Mouse (Mus musculus): ENCODE data around the gene Pebp1. TPM values are rescaled to one million over a fixed set of nuclear protein-coding genes. Genes with fewer than 3 reads are reported as not detected.

Gene Pebp1
- 1,041 and 1,069 TPM in 2 replicates for polyA plus RNA-seq (2014; fragmentation: Nextera tagmentation; extraction: Ambion mirVana)

DNA sequence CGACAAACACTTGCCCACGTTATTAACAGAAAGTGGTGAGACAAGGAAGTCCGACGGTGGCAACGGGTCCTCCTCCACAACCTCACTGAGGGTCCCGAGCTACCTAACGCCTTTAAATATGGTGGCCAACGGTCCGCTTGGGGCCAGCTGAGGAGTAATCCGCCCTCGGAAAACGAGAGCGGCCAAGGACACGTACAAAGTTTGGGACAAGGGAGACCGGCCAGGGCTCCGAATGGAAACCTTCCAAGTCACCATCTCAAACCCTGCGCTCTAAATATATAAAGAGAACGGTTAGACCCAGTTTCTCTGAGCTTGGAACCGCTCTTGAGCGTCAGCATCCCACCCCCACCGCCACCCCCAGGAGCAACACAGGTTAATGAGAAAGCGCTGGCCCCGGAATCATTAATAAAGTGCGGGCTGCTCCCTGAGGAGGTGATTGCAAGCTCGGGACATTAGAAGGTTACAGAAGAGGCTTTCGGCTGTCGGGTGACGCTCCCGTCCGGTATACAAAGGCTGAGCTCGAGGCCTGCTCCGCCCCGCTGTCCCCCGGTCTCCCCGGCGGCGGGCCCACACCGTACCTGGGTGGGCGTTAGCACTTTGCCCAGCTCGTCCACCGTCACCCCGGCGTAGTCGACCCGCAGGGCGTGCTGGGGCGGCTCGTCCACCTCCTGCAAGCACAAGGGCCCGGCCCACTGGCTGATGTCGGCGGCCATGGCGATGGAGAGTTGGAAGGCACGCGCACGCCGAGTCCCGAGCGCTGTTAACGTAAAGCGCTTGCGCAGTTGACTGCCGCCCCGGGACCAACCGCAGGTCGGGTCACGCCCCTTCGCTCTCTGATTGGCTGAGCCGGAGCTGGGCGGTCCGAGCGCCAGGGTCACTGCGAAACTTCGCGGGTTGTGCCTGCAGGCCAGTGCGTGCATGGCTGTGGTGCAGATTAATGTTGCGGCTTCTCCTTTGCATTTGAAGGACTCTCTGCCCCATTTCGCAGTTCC, at the start of gene Pebp1:
TSS of gene Pebp1 (minus strand) at position 795 of the 992 bp plus-strand sequence.
- H3K36me3 ChIP-seq (ENCODE audit: control insufficient read depth, insufficient read depth, low read length), result peaks cover 27% of the 10 kb centered on the region
- WGBS, result under 1% methylated on average over 73 of the region's 77 CpGs
- peak within 1 kb of the TSS; percentile 61; the same call in 1 of the 2 replicates for H3K27ac ChIP-seq (replicated peaks; ENCODE audit: low read depth, low read length)
- H3K4me2 ChIP-seq (ENCODE audit: low read length), result peak within 1 kb of the TSS; percentile 61
- peaks cover 16% of the 10 kb centered on the region for H3K4me1 ChIP-seq (ENCODE audit: control insufficient read depth, insufficient read depth, low read length)
- H3K27me3 ChIP-seq (ENCODE audit: control insufficient read depth, insufficient read depth, low read length), result no peaks in the 10 kb centered on the region
- no peaks in the 10 kb centered on the region for H3K9me3 ChIP-seq (ENCODE audit: control insufficient read depth, low read length)
- peak; percentile 98 for DNase-seq
- peak within 1 kb of the TSS; percentile 84 for H3K9ac ChIP-seq (replicated peaks; ENCODE audit: low read length)
- H3K4me3 ChIP-seq (replicated peaks; ENCODE audit: low read depth, low read length), result peak within 1 kb of the TSS; percentile 85
- ATAC-seq (ENCODE audit: low FRiP score, low TSS enrichment), result peak; percentile 95

DNA sequence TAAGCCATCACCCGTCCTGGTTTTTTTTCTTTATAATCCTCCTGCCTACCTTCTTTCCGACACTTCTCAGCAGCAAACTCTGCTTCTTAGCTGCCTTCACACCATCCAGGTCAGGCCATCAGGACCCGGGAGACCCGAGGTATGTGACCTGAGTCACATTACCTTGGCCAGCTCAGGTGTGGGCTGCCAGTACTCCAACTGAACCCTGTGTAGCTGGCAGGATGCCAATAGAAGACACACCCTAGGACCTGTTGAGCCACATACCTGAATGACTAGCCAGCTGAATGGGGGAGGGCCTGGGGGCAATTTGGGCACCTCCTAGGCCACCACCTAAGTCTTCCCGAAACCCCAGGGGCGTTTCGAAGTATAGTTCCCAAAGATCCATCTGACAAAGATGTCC, 43.0 kb upstream of the Pebp1 start:
- H3K9ac ChIP-seq (replicated peaks; ENCODE audit: low read length), result no peak overlapping the region
- no peaks in the 10 kb centered on the region for H3K36me3 ChIP-seq (ENCODE audit: control insufficient read depth, insufficient read depth, low read length)
- no peaks in the 10 kb centered on the region for H3K27me3 ChIP-seq (ENCODE audit: control insufficient read depth, insufficient read depth, low read length)
- no peak overlapping the region for H3K27ac ChIP-seq (replicated peaks; ENCODE audit: low read depth, low read length)
- no peaks in the 10 kb centered on the region for H3K9me3 ChIP-seq (ENCODE audit: control insufficient read depth, low read length)
- WGBS, result 89% methylated on average over 7 of the region's 7 CpGs
- no peaks in the 10 kb centered on the region for H3K4me1 ChIP-seq (ENCODE audit: control insufficient read depth, insufficient read depth, low read length)
- ATAC-seq (ENCODE audit: low FRiP score, low TSS enrichment) (no peak), DNase-seq (no peak)
- H3K4me2 ChIP-seq (ENCODE audit: low read length), result no peak overlapping the region
- no peak overlapping the region for H3K4me3 ChIP-seq (replicated peaks; ENCODE audit: low read depth, low read length)

GRCm38 (mm10) chr5:117326408-117326807, 39.0 kb upstream of the Pebp1 start:
- no peaks in the 10 kb centered on the region for H3K4me1 ChIP-seq (ENCODE audit: control insufficient read depth, insufficient read depth, low read length)
- no peaks in the 10 kb centered on the region for H3K9me3 ChIP-seq (ENCODE audit: control insufficient read depth, low read length)
- H3K27ac ChIP-seq (replicated peaks; ENCODE audit: low read depth, low read length), result no peak overlapping the region
- H3K4me2 ChIP-seq (ENCODE audit: low read length), result no peak overlapping the region
- DNase-seq (no peak), ATAC-seq (ENCODE audit: low FRiP score, low TSS enrichment) (no peak)
- no peak overlapping the region for H3K4me3 ChIP-seq (replicated peaks; ENCODE audit: low read depth, low read length)
- H3K9ac ChIP-seq (replicated peaks; ENCODE audit: low read length), result no peak overlapping the region
- no peaks in the 10 kb centered on the region for H3K36me3 ChIP-seq (ENCODE audit: control insufficient read depth, insufficient read depth, low read length)
- no peaks in the 10 kb centered on the region for H3K27me3 ChIP-seq (ENCODE audit: control insufficient read depth, insufficient read depth, low read length)
- 77% methylated on average over 6 of the region's 6 CpGs for WGBS

DNA sequence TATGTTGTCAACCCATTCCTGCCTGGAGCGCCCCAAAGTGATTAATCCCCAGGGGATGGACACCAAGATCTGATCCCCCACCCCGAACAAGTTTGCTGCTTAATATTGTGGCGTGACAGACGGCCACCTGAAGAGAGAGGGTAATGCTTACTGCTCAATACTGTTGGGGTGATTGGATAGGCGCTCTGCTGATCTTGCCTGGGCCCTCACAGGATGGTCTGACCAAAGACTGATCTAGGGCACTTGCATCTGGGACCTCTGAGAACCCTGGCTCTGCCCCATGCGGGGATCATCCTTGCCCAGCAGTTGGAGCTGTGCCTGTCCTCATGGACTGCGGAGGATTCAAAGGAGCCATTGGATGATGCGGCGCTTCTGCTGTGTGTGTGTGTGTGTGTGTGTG, 36.3 kb upstream of the Pebp1 start:
- DNase-seq (no peak), ATAC-seq (ENCODE audit: low FRiP score, low TSS enrichment) (no peak)
- Histone ChIP-seq H3K27me3 (ENCODE audit: control insufficient read depth, insufficient read depth, low read length) (peaks cover 8% of the 10 kb centered on the region), H3K36me3 (ENCODE audit: control insufficient read depth, insufficient read depth, low read length) (no peaks in the 10 kb centered on the region), H3K4me2 (ENCODE audit: low read length) (no peak overlapping the region), H3K9ac (replicated peaks; ENCODE audit: low read length) (no peak overlapping the region), H3K4me3 (replicated peaks; ENCODE audit: low read depth, low read length) (no peak overlapping the region), H3K4me1 (ENCODE audit: control insufficient read depth, insufficient read depth, low read length) (peaks cover 9% of the 10 kb centered on the region; the same call in 1 of the 2 replicates), H3K9me3 (ENCODE audit: control insufficient read depth, low read length) (no peaks in the 10 kb centered on the region), H3K27ac (replicated peaks; ENCODE audit: low read depth, low read length) (no peak overlapping the region)
- WGBS, result 82% methylated on average over 9 of the region's 9 CpGs

DNA sequence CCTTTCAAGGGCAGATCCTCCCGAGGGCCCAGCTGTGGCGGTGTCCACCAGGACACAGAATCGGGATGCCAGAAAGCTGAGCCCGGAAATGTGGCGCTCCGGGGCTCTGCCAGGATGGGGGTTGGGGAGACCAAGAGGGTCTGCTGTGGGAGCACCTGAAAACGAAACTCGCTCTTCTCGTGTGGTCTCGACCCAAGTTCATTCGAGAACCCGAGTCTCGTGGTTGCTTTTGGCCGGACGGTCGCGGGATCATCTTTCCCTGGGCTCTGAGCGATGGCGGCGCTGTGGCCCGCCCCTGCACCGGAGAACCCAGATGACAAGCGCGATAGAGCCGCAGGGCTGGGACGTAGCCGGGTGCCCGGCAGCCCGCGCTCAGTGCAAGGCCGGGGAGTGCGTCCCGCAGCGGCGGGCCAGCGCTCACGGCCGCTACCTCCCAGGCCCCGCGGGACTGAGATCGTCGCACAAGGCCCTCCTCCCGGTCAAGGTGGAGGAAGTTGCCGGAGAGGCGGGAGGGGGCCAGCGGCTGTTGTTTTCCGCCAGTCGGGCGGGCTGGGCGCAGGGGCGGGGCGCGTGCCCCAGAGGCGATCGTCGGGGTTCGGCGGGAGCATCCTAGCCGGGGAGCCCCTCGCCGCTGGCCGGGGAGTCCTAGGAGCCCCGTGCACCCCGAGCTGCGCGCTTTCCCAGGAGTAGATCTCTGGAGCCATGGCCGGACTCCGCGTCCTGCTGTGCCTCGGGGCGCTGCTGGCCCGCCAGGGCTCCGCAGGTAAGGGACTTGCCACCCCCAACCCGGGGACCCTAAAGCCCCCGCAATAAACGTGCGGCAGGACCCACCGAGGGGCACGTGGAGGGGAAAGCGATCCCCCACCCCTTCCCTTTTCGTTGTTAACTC, 31.6 kb upstream of the Pebp1 start, which contains the start of gene Vsig10:
TSS of gene Vsig10 (plus strand) at position 343 of the 889 bp plus-strand sequence.
- H3K4me3 ChIP-seq (replicated peaks; ENCODE audit: low read depth, low read length), result peak within 1 kb of the TSS; percentile 65
- H3K27me3 ChIP-seq (ENCODE audit: control insufficient read depth, insufficient read depth, low read length), result peaks cover 11% of the 10 kb centered on the region
- H3K27ac ChIP-seq (replicated peaks; ENCODE audit: low read depth, low read length), result no peak within 1 kb of the TSS
- peak within 1 kb of the TSS; percentile 65 for H3K9ac ChIP-seq (replicated peaks; ENCODE audit: low read length)
- peak; percentile 40; the same call in 1 of the 2 replicates for ATAC-seq (ENCODE audit: low FRiP score, low TSS enrichment)
- H3K4me2 ChIP-seq (ENCODE audit: low read length), result peak within 1 kb of the TSS; percentile 99
- peaks cover 16% of the 10 kb centered on the region; the same call in 1 of the 2 replicates for H3K4me1 ChIP-seq (ENCODE audit: control insufficient read depth, insufficient read depth, low read length)
- under 1% methylated on average over 81 of the region's 81 CpGs for WGBS
- H3K9me3 ChIP-seq (ENCODE audit: control insufficient read depth, low read length), result no peaks in the 10 kb centered on the region
- DNase-seq, result peak; percentile 76
- no peaks in the 10 kb centered on the region for H3K36me3 ChIP-seq (ENCODE audit: control insufficient read depth, insufficient read depth, low read length)

DNA sequence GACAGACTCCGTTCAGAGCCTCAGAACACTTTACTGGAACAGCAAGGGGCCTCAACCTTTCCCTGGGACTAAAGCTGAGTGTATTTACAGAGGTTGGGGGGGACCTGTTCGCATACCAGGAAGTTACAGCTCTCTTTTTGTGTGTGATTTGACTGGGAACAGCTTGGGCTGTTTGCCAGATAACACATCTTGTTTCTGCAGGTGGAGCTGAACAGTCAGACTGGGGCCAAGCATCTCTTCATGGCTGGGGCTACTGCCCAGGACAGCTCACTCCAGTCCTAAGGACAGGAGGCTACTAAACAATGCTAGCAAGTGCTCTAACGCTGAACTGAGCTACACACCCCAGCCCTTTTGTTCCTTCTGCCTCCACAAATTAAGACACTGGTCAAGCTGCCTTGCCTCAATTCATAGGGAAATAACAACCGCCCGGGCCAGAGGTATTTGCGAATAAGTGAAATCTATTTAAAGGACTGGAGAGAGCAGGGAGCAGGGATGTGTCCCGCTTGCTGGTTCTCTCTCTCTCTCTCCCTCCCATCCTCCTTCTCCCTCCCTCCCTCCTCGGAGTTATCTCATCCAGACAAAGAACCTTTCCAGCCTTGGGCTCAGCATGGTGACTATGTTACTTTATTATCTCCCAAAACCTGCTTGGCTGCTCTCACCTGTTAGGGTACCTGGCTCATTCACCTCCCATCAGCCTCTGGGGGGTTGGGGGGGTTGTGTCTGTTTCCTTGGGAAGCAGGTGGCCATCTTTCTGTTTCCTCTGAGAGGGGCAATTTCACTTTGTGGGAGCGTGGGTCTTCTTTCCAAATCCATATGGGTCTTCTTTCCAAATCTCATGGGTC, 27.4 kb upstream of the Pebp1 start:
- Histone ChIP-seq H3K36me3 (ENCODE audit: control insufficient read depth, insufficient read depth, low read length) (no peaks in the 10 kb centered on the region), H3K4me1 (ENCODE audit: control insufficient read depth, insufficient read depth, low read length) (peaks cover 14% of the 10 kb centered on the region; the same call in 1 of the 2 replicates), H3K9me3 (ENCODE audit: control insufficient read depth, low read length) (no peaks in the 10 kb centered on the region), H3K27me3 (ENCODE audit: control insufficient read depth, insufficient read depth, low read length) (peaks cover 3% of the 10 kb centered on the region; the same call in 1 of the 2 replicates), H3K27ac (replicated peaks; ENCODE audit: low read depth, low read length) (no peak overlapping the region), H3K4me2 (ENCODE audit: low read length) (no peak overlapping the region), H3K4me3 (replicated peaks; ENCODE audit: low read depth, low read length) (no peak overlapping the region), H3K9ac (replicated peaks; ENCODE audit: low read length) (no peak overlapping the region)
- ATAC-seq (ENCODE audit: low FRiP score, low TSS enrichment) (no peak), DNase-seq (peak; percentile 31)
- WGBS, result 9% methylated on average over 9 of the region's 9 CpGs

GRCm38 (mm10) chr5:117313909-117314308, 26.5 kb upstream of the Pebp1 start:
- H3K4me1 ChIP-seq (ENCODE audit: control insufficient read depth, insufficient read depth, low read length), result peaks cover 7% of the 10 kb centered on the region; the same call in 1 of the 2 replicates
- H3K4me3 ChIP-seq (replicated peaks; ENCODE audit: low read depth, low read length), result no peak overlapping the region
- peak overlapping the region; percentile 3; the same call in 1 of the 2 replicates for H3K4me2 ChIP-seq (ENCODE audit: low read length)
- no peaks in the 10 kb centered on the region for H3K36me3 ChIP-seq (ENCODE audit: control insufficient read depth, insufficient read depth, low read length)
- no peak for ATAC-seq (ENCODE audit: low FRiP score, low TSS enrichment)
- WGBS, result 36% methylated on average over 10 of the region's 10 CpGs
- peaks cover 3% of the 10 kb centered on the region; the same call in 1 of the 2 replicates for H3K27me3 ChIP-seq (ENCODE audit: control insufficient read depth, insufficient read depth, low read length)
- DNase-seq, result no peak
- no peaks in the 10 kb centered on the region for H3K9me3 ChIP-seq (ENCODE audit: control insufficient read depth, low read length)
- H3K9ac ChIP-seq (replicated peaks; ENCODE audit: low read length), result no peak overlapping the region
- H3K27ac ChIP-seq (replicated peaks; ENCODE audit: low read depth, low read length), result no peak overlapping the region

Measured in midbrain, embryonic 14.5 days (tissue).